Mouse (Mus musculus): ENCODE results near the gene Nipal3. TPM values are rescaled to one million over a fixed set of nuclear protein-coding genes. Genes with fewer than 3 reads are reported as not detected.

The Nipal3 gene
- total and polyA plus RNA-seq, 3 experiments = 4.0 to 12.0 (median 6.4) TPM

- Histone ChIP-seq H3K9ac (ENCODE audit: insufficient read depth, low read depth) (no peak overlapping the region), H3K79me2 (replicated peaks; ENCODE audit: control insufficient read depth, extremely low read depth, insufficient read depth, poor library complexity, severe bottlenecking) (no peaks in the 10 kb centered on the region), H3K27me3 (replicated peaks) (peaks cover 45% of the 10 kb centered on the region), H3K4me3 (replicated peaks in 1 of 3; ENCODE audit: low read depth in 2 of 3, low read length in 2 of 3, poor library complexity in 1 of 3) (no peak overlapping the region), H3K4me2 (ENCODE audit: insufficient read depth, low read depth, poor library complexity, severe bottlenecking) (no peak overlapping the region), H3K36me3 (replicated peaks in 1 of 2; ENCODE audit: control insufficient read depth in 1 of 2, insufficient read depth in 1 of 2, low read length in 1 of 2) (no peaks in the 10 kb centered on the region), H3K27ac (ENCODE audit: insufficient read depth, low read depth) (no peak overlapping the region), H3K4me1 (ENCODE audit: control insufficient read depth in 1 of 2, insufficient read depth in 2 of 2) (no peaks in the 10 kb centered on the region), H3K9me3 (replicated peaks; ENCODE audit: low read length) (peaks cover 16% of the 10 kb centered on the region)
- TF ChIP-seq ETS1 (conservative IDR thresholded peaks at IDR 0.05; ENCODE audit: low read depth, low read length) (no peak), NELFE (IDR thresholded peaks at IDR 0.05; ENCODE audit: low read depth, low read length) (no peak), MAZ (IDR thresholded peaks at IDR 0.05; ENCODE audit: low read depth, low read length) (no peak), E2F4 (IDR thresholded peaks at IDR 0.05; ENCODE audit: insufficient replicate concordance, low read depth, low read length) (no peak), ZNF384 (IDR thresholded peaks at IDR 0.05; ENCODE audit: low read depth, low read length) (no peak), CHD2 (IDR thresholded peaks at IDR 0.05; ENCODE audit: low read length) (no peak), NRF1 (IDR thresholded peaks at IDR 0.05; ENCODE audit: low read depth, low read length) (no peak), SMC3 (IDR thresholded peaks at IDR 0.05; ENCODE audit: low read depth, low read length) (no peak), GABPA (IDR thresholded peaks at IDR 0.05; ENCODE audit: insufficient replicate concordance, low read depth, low read length) (no peak), JUND (conservative IDR thresholded peaks at IDR 0.05; ENCODE audit: low read depth, low read length) (no peak), RCOR1 (conservative IDR thresholded peaks at IDR 0.05; ENCODE audit: low read depth, low read length) (no peak), KAT2A (IDR thresholded peaks at IDR 0.05; ENCODE audit: insufficient replicate concordance, low read length) (no peak), EP300 (IDR thresholded peaks at IDR 0.05; ENCODE audit: low read length) (no peak), MAX (IDR thresholded peaks at IDR 0.05; ENCODE audit: low read length) (no peak), POLR2A (IDR thresholded peaks at IDR 0.05; ENCODE audit: low read depth, low read length) (no peak)
- dilution Hi-C loops (cut with MboI; ENCODE audit: extremely low pct_ligation_motif_present, extremely low pct_unique_long_range_greater_than_20kb, low sequenced_read_pairs) = no loop called here
- in situ Hi-C loops (cut with MboI; ENCODE audit: low pct_ligation_motif_present, low pct_unique_long_range_greater_than_20kb, low sequenced_read_pairs) = no loop called here
- DNase-seq (ENCODE audit: extremely low read depth) = no peak
Measured at GRCm38 (mm10) chr4:135526039-135526710, 31.3 kb upstream of the Nipal3 start.

GRCm38 (mm10) chr4:135525057-135525456 is 30.2 kb upstream of the Nipal3 start:
- Histone ChIP-seq H3K36me3 (replicated peaks in 1 of 2; ENCODE audit: control insufficient read depth in 1 of 2, insufficient read depth in 1 of 2, low read length in 1 of 2) (no peaks in the 10 kb centered on the region), H3K9ac (ENCODE audit: insufficient read depth, low read depth) (no peak overlapping the region), H3K4me2 (ENCODE audit: insufficient read depth, low read depth, poor library complexity, severe bottlenecking) (no peak overlapping the region), H3K27me3 (replicated peaks) (peaks cover 52% of the 10 kb centered on the region), H3K27ac (ENCODE audit: insufficient read depth, low read depth) (no peak overlapping the region), H3K9me3 (replicated peaks; ENCODE audit: low read length) (peaks cover 4% of the 10 kb centered on the region), H3K4me3 (replicated peaks in 1 of 3; ENCODE audit: low read depth in 2 of 3, low read length in 2 of 3, poor library complexity in 1 of 3) (no peak overlapping the region), H3K4me1 (ENCODE audit: control insufficient read depth in 1 of 2, insufficient read depth in 2 of 2) (peaks cover 0 to 10% of the 10 kb centered on the region in 2 experiments; a peak in 2 of 4 replicates), H3K79me2 (replicated peaks; ENCODE audit: control insufficient read depth, extremely low read depth, insufficient read depth, poor library complexity, severe bottlenecking) (no peaks in the 10 kb centered on the region)
- TF ChIP-seq MXI1 (IDR thresholded peaks at IDR 0.05; ENCODE audit: low read depth, low read length) (no peak), TCF12 (IDR thresholded peaks at IDR 0.05; ENCODE audit: low read depth, low read length) (no peak), ETS1 (conservative IDR thresholded peaks at IDR 0.05; ENCODE audit: low read depth, low read length) (no peak), POLR2A (IDR thresholded peaks at IDR 0.05; ENCODE audit: low read depth, low read length) (no peak), MAX (IDR thresholded peaks at IDR 0.05; ENCODE audit: low read length) (no peak), MAFK (IDR thresholded peaks at IDR 0.05; ENCODE audit: insufficient replicate concordance, low read length) (no peak), RCOR1 (conservative IDR thresholded peaks at IDR 0.05; ENCODE audit: low read depth, low read length) (no peak), USF2 (conservative IDR thresholded peaks at IDR 0.05; ENCODE audit: low read depth, low read length) (no peak), MAZ (IDR thresholded peaks at IDR 0.05; ENCODE audit: low read depth, low read length) (no peak), CTCF (conservative IDR thresholded peaks at IDR 0.05 in 1 of 2, IDR thresholded peaks at IDR 0.05 in 1 of 2; ENCODE audit: low read depth in 2 of 2, low read length in 2 of 2) (no peak)
- no peak for DNase-seq (ENCODE audit: extremely low read depth)
- dilution Hi-C loops (cut with MboI; ENCODE audit: extremely low pct_ligation_motif_present, extremely low pct_unique_long_range_greater_than_20kb, low sequenced_read_pairs) = no loop called here
- in situ Hi-C loops (cut with MboI; ENCODE audit: low pct_ligation_motif_present, low pct_unique_long_range_greater_than_20kb, low sequenced_read_pairs) = no loop called here

Data from CH12.LX (cell line).